Mouse (Mus musculus) frontal cortex, postnatal 36 days (tissue): ENCODE results near the gene Cd300ld2.
"Not testable (repeated sequence)": the region's sequence is repeated elsewhere in the genome, so short reads cannot be mapped to it uniquely, and the experiment has no call there.

Experiments used
- DNase-seq, 2 experiments: peaks; one replicate each; pipeline ENCODE4 v3.0.0; 2022; ENCODE audit warnings: low spot score in 2 of 2

Cd300ld2 gene

DNA sequence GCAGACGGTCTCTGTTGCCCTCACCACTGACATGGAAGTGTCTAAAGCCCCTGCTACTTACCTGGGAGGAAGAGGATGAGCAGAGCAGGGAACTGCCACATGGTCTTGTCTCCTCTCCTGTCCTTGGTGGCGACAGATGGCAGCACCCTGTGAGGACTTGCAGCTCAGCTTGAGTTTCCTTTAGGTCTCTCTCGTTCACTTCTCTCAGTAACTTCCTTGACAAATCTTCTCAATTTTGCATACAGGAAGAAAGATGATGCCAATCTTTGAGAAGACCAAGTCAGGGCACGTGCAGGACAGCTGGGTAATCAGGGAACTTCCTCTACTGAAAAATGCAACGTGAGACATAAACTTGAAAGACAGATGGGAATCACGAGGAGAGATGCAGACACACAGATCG lies at the start of gene Cd300ld2:
Cd300ld2 (minus strand) TSS at position 101 of the 400 bp plus-strand sequence.
- DNase-seq, result not testable (repeated sequence)

DNA sequence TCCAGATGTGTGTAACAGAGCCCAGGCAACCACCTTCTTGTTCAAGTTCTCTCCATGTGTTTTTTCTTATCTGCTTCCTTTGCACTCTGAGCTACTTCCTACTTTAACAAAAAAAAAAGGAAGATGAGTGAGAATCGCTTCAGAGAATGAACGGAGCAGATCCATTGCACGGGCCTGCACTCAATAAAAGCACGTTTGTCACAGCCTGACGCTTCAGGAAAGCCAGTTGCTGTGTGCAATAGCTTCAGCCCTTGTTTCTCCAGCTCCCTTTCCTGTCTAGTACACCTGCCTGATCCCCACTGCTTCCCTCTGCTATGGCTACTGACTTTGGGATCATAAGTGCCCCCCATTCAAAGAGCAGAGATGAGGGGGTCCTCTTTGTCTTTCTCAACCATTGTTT lies 46.1 kb upstream of the Cd300ld2 start, which contains the start of gene Cd300e:
Cd300e (minus strand) TSS at position 101 of the 400 bp plus-strand sequence.
- no peak for DNase-seq

DNA sequence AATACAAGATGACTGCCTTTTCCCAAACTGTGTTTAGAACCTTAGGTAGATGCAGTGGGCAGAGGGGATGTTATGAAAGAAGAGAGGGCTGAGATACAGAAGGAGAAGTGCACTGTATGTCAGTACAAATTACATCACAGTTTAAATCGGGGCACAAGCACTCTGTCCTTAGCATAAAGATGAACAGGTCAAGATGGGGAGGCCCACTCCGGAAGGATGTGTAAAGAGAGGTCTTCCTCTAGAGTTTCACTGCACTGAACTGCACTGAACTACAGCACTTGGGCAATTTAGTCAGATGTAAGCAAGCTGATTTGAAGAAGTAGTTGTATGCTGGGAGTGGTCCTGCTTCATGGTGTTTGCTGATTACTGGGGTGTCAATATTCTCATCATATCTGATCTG lies 43.8 kb upstream of the Cd300ld2 start:
- DNase-seq, result no peak

DNA sequence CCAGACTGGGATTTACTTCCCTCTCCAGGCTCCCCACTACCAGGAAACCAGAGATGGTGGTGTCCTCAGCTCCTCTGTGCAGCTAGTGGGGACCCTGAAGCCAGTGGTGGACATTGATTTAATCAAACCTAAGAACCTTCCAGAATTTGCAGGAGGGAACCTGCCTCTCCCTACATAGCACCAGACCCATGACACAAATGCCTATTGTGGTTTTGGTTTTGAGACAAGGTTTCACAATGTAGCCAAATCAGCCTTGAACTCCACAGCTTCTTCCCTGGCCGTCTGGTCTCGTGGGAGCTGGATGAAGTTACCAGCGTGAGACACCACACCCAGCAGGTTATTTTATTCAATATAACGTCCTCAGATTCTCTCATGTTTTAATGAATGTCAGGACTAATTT lies 42.7 kb upstream of the Cd300ld2 start:
- DNase-seq, result no peak

DNA sequence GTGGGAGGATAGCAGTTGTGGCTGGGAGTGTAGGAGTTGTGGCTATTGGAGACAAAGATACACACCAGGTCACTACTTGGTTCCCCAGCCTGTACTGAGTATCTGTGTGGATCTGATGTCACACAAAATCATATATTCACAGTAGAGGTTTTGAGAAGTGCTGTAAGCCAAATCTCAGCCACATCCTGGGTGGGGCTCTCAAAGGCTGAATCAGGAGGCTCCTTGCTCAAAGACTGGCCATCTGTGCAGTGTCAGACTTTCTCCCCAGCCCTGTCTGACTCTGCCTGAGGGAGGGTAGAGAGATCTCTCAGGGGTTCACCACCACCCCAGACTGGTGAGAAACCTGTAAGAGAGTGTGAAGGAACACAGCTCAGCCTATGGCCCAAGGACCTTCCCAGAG lies 38.5 kb upstream of the Cd300ld2 start:
- no peak for DNase-seq

DNA sequence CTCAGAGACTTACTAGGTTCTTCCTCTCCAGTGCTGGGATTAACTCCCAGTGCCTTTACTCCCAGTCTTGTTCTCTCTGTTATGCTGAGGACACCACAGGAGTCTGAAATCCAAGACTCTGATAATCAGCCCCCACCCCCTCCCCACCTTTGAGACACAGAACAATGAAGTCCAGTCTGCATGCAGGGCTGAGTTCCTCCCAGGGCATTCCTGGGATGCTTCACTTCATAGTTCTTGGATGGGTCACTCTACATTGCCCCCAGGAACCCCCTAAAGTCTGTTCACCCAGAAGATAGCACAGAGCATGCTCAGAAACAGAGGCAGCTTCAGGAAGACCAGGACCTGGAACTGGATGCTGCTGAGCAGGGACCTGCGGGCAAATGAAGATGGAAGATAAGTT lies 37.0 kb upstream of the Cd300ld2 start:
- no peak for DNase-seq

DNA sequence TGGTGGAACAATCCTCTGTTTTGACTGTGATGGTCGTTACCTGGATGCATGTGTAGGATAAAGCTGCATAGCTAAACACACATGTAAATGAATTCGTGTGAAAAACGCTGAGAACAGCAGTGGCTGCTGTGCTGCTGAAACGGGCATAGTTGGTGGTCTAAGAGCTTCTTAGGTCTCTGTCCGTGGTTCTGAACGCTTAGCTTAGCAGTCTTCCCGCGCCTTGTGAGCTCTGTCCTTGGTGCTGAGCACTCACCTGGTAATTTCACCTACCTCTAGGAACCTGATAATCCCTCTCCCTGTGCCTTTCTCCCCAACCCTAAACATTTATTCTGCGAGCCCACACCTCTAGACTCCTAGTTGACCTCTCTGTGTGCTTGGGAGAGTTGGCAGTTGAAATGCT lies 36.2 kb upstream of the Cd300ld2 start:
- no peak for DNase-seq

DNA sequence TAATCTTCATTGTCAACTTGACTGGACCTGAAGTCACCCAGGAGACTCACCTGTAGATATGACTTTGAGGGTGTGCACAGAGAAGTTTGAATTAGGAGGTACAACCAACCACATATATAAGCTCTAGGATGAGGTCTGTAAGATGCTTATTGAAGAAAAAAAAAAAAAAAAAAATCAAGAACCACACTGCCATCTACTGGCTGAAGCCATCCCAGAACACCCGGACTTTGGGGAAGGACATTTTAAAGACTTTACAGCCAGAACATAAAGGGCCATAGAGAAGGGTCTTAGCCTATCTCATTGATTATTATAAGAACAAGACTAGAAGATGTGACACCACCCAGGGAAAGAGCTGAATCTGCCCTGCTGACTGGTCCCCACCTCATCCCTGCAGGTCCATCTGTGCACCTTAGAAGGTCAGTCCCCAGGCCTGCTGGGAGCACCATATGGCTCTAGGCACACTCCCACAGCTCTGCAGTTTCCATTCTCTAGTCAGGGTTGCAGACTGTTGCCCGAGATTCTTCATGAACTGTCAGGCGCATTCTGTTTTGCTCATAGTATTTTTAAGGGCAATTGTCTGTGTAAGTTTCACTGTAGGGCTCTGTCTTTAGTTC lies 33.4 kb upstream of the Cd300ld2 start:
- peak in 1 of 2 experiments; percentile 20 for DNase-seq

DNA sequence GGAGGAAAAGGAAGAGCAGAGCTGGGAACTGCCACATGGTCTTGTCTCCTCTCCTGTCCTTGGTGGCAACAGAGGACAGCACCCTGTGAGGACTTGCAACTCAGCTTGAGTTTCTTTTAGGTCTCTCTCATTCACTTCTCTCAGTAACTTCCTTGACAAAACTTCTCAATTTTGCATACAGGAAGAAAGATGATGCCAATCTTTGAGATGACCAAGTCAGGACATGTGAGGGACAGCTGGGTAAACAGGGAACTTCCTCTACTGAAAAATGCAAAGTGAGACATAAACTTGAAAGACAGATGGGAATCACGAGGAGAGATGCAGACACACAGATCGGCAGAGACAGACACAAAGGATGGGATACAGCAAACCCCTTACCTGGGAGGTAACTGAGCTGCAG lies 32.3 kb upstream of the Cd300ld2 start, which contains the start of gene Cd300ld3:
Cd300ld3 (minus strand) TSS at position 151 of the 400 bp plus-strand sequence.
- no peak for DNase-seq

DNA sequence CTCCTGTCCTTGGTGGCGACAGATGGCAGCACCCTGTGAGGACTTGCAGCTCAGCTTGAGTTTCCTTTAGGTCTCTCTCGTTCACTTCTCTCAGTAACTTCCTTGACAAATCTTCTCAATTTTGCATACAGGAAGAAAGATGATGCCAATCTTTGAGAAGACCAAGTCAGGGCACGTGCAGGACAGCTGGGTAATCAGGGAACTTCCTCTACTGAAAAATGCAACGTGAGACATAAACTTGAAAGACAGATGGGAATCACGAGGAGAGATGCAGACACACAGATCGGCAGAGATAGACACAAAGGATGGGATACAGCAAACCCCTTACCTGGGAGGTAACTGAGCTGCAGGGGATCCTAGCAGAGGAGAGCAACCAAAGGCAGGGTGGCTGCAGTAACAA lies 21.7 kb upstream of the Cd300ld2 start, which contains the start of gene Cd300ld5:
Cd300ld5 (minus strand) TSS at position 101 of the 400 bp plus-strand sequence.
- not testable (repeated sequence) for DNase-seq

DNA sequence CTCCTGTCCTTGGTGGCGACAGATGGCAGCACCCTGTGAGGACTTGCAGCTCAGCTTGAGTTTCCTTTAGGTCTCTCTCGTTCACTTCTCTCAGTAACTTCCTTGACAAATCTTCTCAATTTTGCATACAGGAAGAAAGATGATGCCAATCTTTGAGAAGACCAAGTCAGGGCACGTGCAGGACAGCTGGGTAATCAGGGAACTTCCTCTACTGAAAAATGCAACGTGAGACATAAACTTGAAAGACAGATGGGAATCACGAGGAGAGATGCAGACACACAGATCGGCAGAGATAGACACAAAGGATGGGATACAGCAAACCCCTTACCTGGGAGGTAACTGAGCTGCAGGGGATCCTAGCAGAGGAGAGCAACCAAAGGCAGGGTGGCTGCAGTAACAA lies 10.9 kb upstream of the Cd300ld2 start, which contains the start of gene Cd300ld4:
Cd300ld4 (minus strand) TSS at position 101 of the 400 bp plus-strand sequence.
- not testable (repeated sequence) for DNase-seq

DNA sequence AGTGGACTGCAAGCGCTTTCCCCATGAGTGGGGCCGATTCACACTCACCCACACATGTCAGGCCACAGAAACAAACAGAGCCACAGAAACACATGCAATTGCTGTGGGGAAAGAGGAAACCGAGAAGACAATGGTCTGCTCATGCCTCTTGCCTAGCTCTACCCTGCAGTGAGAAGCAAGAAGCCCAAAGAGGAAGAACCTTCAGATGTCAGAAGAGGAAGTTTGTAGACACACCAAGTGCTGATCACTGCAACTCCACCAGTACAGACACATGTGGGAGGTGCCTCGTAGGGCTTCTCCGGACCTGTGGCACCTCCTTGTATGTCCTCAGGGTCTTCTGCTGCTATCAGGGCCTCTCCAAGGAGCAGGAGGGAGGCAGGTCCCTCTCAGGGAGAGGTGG lies 11.9 kb downstream of the Cd300ld2 start:
- DNase-seq, result no peak

DNA sequence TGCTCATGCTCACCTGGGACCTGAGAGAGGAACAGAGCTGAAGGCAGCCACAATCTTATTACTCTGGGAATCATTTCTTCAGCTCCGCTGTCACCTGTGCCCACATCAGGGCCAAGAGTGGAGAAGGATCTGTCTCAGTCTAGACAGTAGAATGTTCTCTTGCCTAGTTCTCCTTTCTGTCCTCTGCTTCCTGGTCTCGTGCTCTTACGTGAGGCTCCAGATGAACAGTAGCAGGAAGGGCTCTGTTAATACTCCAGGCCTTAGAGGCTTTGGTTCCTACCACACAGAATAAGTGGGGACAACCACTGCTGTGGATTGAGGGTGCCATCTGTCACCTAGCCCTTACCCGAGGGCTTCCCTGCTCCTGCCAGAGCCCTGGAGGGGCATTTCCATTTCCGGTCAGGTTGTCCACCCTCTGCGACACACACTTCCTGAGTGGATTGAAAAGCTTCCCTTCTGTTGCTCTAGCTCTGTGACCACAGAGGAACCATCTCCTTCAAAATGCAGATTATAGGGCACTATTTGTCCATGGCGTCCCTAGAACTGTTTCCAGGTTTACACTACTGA lies 14.4 kb downstream of the Cd300ld2 start, which contains the start of gene Cd300c2:
Cd300c2 (minus strand) TSS at position 407 of the 567 bp plus-strand sequence.
- DNase-seq, result no peak

DNA sequence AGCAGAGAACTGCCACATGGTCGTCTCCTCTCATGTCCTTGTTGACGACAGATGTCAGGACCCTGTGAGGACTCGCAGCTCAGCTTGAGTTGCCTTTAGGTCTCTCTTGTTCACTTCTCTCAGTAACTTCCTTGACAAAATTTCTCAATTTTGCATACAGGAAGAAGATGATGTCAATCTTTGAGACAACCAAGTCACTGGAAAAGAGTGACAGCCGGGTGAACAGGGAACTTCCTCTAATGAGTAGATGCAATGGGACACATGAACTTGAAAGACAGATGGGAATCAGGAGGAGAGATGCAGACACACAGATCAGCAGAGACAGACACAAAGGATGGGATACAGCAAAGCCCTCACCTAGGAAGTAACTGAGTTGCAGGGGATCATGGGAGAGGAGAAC lies 26.2 kb downstream of the Cd300ld2 start, which contains the start of gene Cd300ld:
Cd300ld (minus strand) TSS at position 130 of the 400 bp plus-strand sequence.
- DNase-seq, result no peak

DNA sequence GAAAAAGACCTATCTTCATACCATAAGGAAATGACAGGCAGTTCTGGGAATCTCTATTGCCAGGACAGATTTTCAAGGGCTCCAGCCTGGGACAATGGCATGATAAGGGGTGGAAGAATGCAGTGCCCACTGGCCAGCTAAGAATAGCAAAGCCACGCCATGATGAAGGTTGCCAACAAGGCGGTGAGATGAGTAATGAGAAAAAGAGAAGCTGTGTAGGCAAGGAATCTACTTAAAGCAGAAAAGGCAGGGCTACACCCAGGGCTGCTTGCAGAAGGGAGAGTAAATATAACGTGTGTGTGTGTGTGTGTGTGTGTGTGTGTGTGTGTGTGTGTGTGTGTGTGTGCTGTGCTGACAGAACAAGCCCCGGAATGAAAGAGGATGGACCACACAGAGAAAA lies 34.1 kb downstream of the Cd300ld2 start:
- peak in 1 of 2 experiments; percentile 13 for DNase-seq

DNA sequence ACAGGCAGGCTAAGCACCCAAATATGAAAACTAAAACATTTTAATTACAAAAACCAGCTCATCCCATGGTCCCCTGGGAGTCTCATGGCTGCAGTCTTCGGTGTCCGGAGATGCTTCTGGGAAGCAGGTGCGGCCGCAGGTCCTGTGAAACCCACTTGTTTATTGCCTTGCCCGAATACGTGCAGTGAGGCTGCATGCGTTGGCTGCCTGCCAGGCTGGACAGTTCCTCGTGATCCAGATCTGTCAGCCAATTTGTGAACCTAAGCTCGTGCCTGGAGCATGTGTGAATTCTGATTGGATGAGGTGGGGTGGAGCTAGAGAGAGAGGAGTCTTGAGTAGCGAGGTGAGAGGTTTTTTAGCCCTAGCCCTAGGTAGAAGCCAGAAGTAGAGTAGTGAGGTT lies 43.3 kb downstream of the Cd300ld2 start:
- no peak for DNase-seq

DNA sequence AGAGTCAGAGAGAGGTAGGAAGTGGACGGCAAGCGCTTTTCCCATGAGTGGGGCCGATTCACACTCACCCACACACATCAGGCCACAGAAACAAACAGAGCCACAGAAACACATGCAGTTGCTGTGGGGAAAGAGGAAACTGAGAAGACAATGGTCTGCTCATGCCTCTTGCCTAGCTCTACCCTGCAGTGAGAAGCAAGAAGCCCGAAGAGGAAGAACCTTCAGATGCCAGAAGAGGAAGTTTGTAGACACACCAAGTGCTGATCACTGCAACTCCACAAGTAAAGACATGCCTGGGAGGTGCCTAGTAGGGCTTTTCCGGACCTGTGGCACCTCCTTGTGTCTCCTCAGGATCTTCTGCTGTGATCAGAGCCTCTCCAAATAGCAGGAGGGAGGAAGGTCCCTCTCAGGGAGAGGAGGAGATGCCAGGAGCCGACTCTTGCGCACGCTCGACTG lies 47.2 kb downstream of the Cd300ld2 start, which contains the start of gene Cd300c:
Cd300c (minus strand) TSS at position 406 of the 456 bp plus-strand sequence.
- no peak for DNase-seq

DNA sequence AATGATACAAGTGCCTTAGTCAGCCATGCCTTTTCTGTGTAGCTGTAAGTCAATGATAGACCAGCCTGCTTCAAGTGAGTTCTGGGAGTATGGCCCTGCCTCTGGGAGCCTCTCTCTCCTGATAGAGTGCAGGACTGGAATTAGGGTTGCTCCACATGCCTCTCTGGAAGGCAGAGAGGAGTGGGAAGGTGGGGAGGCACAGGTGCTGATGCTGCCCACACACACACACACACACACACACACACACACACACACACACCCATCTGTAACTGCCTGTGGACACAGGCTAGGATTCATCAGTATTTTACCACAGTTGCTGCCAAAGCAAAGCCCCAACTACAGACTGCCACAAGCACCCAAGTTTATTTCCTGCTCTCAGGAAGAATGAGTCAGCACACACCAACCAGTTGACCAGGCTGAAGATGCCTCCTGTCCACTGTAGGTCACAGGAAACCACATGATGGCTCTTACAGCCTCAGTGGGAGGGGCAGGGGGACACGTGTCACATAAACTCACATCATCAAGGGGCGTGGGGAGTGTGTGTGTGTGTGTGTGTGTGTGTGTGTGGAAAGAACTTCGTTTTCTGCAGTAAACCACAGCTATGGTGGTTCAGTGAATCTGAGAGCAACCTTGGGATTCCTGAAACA lies 50.7 kb downstream of the Cd300ld2 start:
- DNase-seq, result no peak

DNA sequence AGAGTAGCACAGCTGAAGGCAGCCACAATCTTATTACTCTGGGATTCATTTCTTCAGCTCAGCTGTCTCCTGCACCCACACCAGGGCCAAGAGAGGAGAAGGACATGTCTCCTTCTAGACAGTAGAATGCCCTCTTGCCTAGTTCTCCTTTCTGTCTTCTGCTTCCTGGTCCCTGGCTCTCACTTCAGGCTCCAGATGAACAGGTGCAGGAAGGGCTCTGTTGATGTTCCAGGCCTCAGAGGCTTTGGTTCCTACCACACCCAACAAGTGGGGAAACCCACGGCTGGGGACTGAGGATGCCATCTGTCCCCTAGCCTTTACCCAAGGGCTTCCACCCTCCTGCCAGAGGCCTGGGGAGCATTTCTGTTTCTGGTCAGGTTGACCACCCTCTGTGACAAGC lies 55.6 kb downstream of the Cd300ld2 start:
- no peak for DNase-seq
